Mouse (Mus musculus): ENCODE data around the gene Hemgn. TPM values are rescaled to one million over a fixed set of nuclear protein-coding genes. Genes with fewer than 3 reads are reported as not detected.

Gene Hemgn
- total RNA-seq, 2 experiments from 2014 or later: not detected

GRCm38 (mm10) chr4:46417491-46417890 lies 4.2 kb upstream of the Hemgn start:
- peak in 1 of 2 experiments; percentile 12 for DNase-seq (ENCODE audit: low spot score in 2 of 2)

GRCm38 (mm10) chr4:46412113-46412512 lies 1.2 kb downstream of the Hemgn start:
- no peak for DNase-seq (ENCODE audit: low spot score in 2 of 2)

- DNase-seq (ENCODE audit: low spot score in 2 of 2): no peak
Measured at GRCm38 (mm10) chr4:46411489-46411888, 1.8 kb downstream of the Hemgn start.

DNA sequence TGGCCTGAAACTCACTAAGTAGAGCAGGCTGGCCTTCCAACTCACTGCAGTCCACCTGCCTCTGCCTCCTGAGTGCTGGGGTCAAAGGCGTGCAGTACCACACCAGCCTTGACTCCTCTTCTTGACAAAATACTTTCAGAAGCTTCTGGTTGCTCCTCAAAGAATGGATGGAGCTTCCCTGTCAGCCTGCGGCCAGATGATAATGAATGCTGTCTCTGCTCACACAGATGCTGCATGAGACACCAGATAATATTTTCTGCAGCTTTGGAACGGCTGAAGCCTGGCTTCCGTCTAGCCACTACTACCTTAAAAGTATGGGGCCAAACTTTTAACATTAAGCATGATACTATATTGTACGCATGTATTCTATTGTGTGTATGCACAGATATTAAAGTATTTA lies 2.6 kb downstream of the Hemgn start:
- no peak for DNase-seq (ENCODE audit: low spot score in 2 of 2)

DNA sequence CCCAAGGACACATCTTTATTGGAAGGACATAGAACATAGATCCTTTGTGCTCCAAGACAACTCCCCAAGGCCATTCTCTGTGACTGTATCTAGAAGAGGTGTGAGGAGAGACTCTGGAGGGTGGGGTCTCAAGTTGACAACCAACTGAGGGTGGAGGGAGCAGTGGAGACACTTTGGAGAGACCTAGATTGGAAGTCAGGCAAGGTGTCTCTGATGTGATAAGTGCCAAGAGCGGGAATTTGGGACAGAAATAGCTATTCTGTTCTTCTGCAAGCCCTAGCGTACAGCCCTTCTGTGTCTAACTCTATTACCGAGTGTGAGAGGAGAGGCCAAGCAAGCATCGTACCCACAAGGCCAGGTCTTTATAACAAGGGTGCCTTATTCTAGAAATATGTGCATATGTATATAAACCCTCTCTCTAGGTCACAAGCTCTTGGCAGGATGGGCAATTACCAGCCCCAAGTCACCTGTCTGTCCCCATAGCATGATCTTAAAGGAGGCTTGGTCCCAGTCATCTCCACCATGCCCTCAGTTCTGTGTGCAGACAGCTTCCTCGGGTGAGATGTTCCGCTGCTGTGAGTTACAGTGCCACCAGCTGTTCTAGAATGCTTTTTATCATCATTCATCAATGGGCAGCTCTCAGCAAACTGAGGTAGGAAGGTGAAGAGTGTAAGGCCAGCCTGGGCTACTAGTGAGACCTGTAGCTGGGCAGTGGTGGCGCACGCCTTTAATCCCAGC lies 6.2 kb downstream of the Hemgn start:
- no peak for DNase-seq (ENCODE audit: low spot score in 2 of 2)

DNA sequence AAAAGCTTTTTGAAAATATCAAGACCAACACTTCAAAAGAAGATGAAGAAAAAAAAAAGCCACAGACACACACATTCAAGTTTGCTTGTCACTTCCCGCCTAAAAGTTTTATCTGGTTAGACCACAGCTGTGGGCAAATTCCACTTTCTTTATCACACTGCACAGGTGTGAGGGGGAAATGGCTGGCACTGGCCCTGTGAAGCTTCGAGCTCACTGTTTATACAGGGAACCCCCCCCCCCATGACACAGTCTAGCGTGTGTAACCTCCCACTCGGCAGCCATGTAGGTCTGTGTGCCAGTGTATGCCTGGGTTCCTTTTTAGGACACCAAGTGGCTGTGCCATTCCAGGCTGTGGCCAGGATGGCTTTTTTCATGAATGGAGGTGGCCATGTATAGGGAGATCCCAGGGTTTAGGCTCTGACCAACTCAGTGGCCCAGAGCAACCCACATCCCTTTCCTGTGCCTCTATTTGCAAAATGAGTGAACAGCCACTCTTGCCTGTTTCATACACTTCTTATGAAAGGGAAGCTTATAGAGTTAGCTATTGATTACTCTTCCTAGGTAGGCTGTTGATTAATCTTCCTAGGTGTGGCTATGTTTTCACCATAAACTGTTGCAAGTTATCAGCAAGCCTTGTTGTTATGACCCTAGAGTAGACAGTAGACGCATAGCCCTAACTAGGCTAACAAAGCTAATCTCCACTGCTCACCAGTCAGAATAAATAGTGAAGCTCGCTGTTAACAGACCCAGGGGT lies 9.1 kb downstream of the Hemgn start:
- no peak for DNase-seq (ENCODE audit: low spot score in 2 of 2)

GRCm38 (mm10) chr4:46398839-46399238 lies 14.5 kb downstream of the Hemgn start:
- no peak for DNase-seq (ENCODE audit: low spot score in 2 of 2)

GRCm38 (mm10) chr4:46395736-46396135 lies 17.6 kb downstream of the Hemgn start:
- DNase-seq (ENCODE audit: low spot score in 2 of 2): no peak

DNA sequence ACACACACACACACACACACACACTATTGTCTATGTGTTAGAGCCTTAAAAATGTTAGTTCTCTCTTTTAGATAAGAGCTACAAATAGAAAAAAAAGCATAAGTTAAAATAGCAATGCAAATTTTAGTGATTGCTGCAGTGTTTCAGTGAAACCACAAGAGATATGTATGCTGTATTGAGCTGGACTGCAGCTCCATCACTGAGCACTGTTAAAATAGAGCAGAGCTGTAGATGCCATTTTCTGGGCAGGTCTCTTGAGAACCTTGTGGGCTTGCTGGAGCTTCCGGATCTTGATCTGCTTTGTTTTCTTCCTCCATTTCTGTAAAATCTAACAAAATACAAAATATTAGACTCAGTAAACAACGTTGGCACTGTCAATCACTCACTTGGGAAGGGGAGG lies 18.9 kb downstream of the Hemgn start:
- DNase-seq (ENCODE audit: low spot score in 2 of 2): no peak

GRCm38 (mm10) chr4:46390390-46390970 lies 22.8 kb downstream of the Hemgn start:
- peak; percentile 75 for DNase-seq (ENCODE audit: low spot score in 2 of 2)

DNA sequence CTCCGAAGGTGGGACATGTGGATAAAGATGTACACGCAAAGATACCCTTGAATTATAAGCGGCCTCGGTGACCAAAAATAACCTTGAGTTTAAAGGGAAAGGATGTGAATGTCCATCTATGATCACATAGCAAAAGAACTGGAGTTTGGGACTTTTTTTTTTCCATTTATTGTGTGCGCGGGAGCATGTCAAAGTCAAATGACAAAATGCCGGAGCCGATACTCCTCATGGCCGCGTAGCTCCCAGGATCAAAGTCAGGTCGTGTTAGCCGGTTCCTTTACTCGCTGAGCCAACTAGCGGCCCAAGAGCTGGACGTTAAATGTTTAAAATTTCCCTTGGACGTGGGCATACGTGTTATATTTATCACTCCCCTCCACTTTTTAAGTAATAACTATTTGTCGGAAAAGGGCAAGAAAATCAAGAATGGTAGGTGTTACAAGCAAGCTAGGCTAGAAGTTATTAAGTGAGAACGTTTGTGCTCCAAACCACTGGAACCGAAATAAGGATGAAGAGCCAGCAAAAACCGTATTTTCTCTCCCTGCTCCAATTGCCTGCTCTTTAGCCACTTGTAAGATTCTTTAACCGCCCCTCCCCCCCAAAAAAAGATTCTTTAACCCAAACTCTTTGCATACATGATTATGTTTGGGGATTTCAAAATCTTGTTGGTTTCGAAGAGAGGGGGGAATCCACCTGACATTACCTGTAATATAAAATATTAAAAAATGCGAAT lies 23.5 kb downstream of the Hemgn start:
- peak in 1 of 2 experiments; percentile 32 for DNase-seq (ENCODE audit: low spot score in 2 of 2)

- DNase-seq (ENCODE audit: low spot score in 2 of 2): peak; percentile 93 to 95
Measured at GRCm38 (mm10) chr4:46389013-46389611, 24.2 kb downstream of the Hemgn start, which contains the start of gene Trmo. TSS of gene Trmo (minus strand) at chr4:46389437.

DNA sequence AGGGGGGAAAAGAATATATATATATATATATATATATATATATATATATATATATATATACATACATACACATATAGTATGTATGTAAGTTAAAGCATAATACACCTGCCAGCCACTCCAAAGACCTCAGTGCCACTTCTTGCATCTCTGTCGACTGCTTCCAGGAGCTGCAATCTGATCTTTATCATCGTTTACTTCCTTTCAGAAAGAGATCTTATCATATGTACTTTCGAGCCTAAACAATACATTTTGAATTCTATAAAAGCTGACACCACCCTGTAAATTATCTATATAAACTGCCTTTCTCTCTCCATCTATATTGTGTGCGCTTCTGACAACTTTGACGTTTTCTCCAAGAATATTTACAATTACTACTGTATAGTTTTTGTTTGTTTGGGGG lies 24.8 kb downstream of the Hemgn start:
- no peak for DNase-seq (ENCODE audit: low spot score in 2 of 2)

DNA sequence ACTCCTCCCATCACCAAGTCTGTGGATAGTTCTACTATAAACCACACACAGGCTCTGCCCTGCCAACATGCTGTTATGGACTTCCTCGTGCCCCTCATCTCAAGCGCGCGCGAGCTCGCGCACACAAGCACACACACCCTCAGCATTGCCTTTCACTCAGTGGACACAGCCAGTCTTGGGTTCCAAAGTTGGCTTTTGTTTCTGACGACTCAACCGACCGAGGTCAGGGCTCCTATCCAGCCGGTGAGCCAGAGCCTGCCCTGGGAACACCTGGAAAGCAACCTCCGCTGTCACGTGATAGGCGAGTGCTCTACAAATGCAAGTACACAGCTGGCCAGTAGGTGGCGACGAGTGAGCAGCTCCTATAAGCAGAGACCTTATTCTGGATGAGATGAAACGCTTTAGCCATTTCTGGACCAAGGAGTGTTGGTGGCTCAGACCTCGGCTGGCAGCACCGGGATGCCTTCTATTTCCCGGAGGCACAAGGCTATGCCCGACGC lies 38.4 kb downstream of the Hemgn start:
- DNase-seq (ENCODE audit: low spot score in 2 of 2): peak; percentile 73 to 78

DNA sequence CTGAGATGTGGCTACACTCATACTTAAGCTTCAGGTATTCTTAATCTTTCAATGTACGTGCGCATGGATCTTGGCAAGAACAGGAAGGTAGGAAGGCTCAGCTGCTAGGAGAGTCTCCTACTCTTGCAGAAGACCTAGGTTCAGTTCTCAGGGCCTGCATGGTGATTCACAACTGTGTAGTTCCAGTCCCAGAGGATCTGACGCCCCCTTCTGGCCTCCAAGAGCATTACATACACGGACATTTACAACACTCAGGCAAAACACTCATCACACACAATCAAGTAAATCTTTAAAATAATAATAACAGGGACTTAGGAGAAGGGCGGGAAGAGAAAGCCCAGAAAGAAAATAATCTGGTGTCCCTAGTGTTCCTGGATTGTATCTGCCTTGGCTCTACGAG lies 38.9 kb downstream of the Hemgn start:
- DNase-seq (ENCODE audit: low spot score in 2 of 2): peak; percentile 21 to 43

- DNase-seq (ENCODE audit: low spot score in 2 of 2): peak; percentile 69 to 72
Measured at GRCm38 (mm10) chr4:46371030-46371429, 42.3 kb downstream of the Hemgn start.

GRCm38 (mm10) chr4:46370406-46370805 lies 42.9 kb downstream of the Hemgn start:
- peak; percentile 30 to 37 for DNase-seq (ENCODE audit: low spot score in 2 of 2)

GRCm38 (mm10) chr4:46369070-46369469 lies 44.2 kb downstream of the Hemgn start:
- no peak for DNase-seq (ENCODE audit: low spot score in 2 of 2)

GRCm38 (mm10) chr4:46367487-46367959 lies 45.8 kb downstream of the Hemgn start:
- DNase-seq (ENCODE audit: low spot score in 2 of 2): no peak

DNA sequence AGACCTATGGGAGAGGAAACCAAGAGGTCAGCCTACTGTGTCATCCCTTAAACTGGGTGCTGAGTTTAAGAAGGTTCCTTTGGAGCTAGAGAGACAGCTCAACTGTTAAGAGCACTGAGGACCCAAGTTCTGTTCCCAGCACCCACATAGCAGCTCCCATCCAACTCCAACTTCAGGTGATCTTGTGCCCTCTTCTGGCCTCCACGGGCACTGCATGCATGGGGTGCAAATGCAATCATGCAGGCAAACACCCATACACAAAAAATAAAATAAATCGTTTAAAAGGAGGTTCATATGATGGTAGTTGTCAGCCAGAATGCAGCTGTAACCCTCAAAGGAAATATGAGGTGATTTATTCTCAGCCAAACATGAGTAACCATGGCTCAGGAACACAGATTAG lies 48.9 kb downstream of the Hemgn start:
- no peak for DNase-seq (ENCODE audit: low spot score in 2 of 2)

- no peak for DNase-seq (ENCODE audit: low spot score in 2 of 2)
Measured at GRCm38 (mm10) chr4:46361258-46361657, 52.0 kb downstream of the Hemgn start.
